Mouse (Mus musculus) retina, postnatal 7 days (tissue): Measurements from ENCODE around the gene Gm45213.

Experiments
- DNase-seq: peaks from one replicate; pipeline ENCODE4 v3.0.0-alpha.2; 2012; ENCODE audit warnings: low read depth, low spot score

Gm45213 gene

DNA sequence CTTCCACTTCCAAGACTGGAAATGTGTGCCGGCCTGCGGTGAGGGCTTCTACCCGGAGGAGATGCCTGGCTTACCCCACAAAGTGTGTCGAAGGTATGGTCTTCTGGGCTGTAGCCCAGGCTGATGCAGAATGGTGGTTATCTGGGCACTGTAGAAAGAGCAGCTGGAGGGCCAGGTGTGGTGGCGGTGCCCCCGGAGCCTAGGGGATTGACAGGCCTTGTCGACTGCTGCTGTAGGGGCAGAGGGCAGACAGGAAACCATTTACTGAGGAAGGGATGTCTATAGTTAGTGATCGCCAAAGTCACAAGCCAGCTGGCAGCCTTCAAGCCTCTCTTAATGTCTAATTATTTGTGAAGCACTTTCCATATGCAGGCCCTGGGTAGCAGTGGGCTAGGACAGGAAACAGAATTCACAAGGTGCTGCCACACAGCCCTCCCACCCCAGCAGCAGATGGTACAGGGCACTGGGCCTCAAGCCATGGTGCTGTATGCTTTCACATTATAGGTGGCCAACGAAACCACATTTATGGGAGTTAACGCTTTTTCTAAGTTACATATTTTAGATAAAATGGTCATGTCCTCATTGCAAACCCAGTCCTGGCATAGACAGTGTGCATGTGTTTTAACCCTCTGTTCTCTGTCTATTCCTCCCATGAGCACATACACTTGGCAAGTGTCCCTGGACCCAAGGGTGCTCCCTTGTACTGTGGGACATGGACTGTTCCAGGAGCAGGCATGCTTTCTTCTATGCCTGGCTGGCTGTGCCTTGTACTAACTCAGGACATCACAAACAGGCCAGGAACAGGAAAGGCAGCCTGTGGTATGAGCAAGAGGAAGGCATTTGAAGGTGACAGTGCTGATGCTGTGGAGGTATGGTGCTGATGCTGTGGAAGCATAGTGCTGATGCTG is at the start of gene Gm45213:
TSS of gene Gm45213 (plus strand) at position 51 of the 908 bp plus-strand sequence.
- no peak for DNase-seq

DNA sequence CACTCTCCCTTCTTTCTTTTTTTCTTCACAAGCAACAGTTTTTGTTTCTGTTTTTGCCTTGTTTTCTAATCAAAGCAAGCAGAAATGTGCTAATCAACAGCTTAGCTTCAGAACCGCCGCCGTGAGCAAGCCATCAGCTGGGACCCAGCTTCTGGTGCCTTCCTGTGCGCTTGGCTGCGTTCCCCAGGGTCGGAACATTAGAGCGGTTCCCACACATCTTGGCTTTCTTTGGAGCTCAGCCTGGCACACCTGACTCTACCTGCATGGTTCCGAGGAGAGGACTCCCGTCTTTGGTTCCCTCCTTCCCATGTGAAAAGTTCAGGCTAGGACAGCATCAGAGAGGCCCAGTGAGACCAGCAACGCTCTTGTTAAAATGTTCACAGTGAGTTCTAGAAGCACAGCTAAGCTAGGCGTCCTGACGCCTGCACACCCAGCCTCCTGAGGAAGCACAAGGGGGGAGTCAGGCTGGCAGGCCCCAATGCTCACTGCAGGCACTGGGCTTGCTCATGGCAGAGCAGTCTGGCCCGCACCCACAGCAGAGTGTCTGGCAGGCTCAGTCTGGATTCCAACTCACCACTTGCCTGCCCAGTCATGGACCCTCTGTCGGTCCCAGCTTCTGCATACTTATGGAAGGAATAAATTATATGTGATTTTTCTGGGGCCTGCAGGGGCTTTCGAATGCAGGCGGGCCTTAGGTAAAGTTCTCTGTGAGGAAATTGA is 42.2 kb upstream of the Gm45213 start:
- DNase-seq = no peak

DNA sequence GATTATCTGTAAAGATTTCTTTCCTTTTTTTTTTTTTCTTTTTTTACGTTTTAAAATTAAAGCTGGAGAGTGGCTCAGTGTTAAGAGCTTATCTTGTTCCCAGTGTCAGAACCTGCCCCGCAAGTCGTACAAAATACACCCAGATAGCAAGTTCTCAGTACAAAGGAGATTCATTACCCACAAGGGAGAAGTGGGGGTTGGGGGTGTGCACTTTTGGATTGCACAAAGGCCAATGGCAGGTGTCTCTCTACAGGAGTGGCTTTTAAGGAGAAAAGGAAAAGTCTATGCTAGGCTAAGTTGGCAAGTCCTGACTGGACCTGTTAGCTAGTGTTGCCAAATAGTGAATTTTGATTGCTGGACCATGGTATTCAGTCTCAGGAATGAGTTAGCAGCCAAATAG is 41.6 kb upstream of the Gm45213 start:
- no peak for DNase-seq

DNA sequence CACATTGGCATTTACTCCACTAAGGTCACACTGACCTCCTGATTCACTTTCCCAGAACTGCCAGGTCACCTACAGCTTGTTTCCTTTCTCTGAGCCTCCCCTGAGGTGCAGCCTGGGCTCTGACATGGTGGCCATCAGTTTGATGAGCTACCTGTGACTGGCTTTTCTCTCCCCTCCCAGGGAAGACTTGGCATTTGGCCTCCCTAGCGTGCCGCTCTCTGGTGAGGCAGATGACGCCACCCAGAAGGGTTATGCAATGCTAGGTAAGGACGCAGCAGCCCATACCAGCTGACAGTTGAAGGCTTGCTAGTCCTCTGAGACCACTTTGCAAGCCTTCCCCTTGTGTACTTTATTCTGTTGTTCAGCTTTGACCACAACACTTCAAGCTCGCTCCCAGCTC is 40.0 kb upstream of the Gm45213 start:
- no peak for DNase-seq

DNA sequence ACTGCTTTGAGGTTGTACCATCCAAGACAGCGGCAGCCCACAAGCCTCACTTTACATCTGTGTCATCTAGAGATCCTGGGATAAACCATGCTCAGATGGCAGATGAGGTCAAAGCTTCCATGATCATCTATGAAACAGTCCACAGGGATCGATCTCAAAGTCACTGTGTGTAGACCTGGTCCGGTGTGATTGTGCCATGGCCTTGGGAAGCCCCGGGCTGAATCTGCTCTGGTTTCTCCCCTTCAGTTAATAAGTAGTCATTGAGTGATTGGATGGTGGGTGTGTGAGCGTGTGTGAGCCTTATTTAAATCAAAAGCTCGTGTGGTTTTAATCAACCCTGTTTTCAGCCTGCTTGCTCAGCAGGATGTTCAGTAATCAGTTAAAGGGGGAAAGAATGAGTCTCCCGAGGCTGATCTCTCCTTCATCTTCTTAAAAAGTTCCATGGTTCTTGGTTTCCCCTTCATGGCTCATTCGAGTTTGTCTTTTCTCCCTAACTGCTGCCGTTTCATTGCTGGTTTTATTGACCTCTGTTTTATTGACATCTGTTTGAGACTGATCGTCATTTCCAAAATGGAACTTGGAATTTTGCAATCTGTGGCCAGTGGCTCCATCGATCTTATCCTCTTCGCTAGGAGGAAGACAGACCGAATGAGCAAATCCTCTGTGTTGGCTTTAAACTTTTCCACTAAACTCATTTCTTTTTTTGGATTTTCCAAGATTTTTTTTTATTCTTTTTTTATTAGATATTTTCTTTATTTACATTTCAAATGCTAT is 39.4 kb upstream of the Gm45213 start:
- no peak for DNase-seq

DNA sequence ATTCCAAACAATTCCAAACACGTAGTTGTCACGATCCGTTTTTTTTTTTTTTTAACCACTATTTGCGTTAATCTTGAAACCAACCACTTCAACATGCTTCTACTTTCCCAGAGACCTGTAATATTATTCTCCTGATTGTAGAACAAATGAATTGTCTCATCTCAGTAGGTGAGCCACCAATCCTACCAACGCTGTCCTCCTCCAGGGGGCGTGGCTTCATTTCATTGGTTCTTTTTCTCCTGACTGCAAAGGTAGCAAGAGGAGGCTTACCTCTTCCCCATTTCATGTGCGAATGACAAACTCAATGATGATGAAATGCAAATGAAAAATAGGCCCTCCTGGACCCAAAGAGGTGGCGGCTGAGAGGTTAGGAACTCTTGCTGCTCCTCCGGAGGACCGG is 38.3 kb upstream of the Gm45213 start:
- DNase-seq = no peak

DNA sequence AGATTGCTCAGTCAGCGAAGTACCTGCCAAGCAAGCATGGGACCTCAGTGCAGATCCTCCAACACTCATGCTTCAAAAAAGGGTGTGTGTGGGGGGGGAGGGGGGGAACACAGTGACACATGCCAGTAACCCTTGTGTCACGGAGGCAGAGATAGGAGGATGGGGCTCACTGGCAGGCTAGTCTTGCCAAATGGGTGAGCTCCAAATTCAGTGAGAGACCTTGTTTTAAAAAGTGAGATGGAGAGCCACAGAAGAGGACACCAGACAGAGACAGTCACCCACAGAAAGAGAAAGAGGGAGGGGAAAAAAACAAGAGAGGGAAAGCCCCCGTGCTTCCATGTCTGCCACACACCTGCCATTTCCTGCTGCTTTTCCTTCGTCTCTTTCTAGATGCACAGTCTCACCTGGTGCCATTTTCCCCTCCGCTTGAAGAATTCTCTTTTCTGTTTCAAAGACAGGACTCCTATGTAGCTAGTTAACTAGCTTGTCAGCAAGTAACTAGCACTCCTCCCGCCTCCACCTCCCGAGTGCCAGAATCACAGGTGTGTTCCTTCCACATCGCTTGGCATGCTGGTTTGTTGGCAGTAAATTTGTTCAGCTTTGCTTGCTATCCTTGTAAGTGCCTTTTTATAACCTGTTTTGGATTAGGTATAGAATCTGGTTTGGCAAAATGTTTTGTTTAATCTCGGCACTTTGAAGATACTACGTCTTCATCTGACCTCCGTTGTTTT is 35.1 kb upstream of the Gm45213 start:
- DNase-seq = no peak

DNA sequence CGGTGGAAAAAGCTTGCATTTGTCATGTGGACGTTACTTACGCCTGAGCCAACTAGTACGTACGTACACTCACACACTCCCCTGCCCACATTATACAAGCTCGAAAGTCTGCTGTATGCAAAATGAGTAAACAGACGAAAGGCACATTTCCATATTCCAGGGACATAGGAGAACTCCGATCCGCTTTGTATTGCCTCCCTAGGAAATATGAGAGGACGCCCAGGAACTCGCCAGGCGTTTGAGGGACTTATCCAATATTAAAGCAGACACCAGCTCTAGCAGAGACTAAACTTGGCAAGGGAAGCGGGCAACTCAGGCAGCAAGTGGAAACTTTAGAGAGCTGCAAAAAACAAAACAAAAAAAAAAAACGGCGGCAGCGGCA is 34.5 kb upstream of the Gm45213 start:
- DNase-seq = no peak

DNA sequence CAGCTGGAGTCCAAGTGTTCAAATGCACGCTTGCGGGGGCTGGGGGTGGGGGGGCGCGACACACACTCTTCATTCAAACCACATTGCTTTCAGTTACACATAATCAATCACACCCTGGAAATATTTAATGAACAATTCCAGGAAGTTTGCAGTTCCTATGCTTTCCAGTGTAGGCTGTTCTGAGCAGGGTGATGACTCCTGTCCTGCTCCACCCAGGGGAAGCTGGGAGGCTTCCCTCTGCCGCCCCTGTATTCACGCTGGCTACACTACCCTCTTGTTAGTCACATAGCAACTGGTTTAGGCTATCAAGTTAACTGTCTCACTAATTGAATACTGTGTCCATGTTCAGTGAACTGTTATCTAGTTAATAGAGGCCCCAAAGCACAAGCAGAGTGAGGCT is 32.9 kb upstream of the Gm45213 start:
- no peak for DNase-seq

DNA sequence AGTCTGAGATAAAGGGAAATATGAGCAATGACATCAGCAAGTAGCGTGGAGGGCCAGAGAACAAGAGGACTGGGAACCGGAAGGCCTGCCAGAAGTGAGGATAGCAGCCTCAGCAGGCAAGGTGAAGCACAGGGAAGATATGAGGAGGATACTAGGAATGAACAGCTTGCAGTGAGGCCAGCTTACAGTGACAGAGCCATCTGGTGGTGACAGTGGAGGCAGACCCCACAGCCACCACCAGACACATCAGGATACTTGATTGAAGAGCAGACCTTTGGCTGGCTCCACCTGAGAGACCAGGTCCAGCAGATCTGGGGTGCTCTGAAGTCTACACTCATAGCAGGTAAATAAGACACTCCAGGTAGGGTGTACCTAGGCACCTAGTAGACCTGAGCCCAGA is 15.7 kb upstream of the Gm45213 start:
- peak; percentile 20 for DNase-seq

DNA sequence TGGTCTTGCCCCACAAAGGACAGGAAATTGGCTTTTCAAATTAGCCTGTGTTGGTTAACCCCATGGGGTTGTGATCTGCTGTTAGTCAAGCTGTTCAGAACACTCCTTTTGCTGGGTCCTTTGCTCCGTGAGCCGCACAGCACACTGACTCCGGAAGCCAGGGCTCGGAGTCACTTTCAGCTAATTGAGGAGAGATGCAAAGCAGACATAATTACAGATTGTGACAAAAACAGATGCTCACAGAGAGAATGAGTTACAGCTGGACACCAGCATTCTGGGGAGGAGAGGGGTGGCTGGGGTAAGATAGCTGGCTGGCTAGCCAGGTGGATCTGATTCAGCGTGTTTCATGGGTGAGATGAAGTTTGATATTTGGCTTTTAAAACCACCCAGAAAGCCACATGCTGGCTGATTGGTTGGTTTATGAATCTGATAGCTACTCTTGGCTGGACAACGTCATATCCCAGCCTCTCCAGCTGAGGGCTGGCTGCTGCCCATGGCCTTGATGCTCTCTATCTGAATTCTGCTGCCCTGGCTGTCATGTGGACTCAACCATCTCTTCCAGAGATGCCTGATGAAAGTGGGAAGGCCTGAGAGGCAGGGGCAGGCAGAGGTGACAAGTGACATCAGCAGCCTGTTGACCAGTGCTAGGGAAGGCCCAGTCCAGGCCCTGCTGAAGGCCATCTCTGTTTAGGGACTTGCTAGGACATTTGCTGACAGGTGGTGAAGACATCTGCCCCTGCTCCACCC is 14.5 kb upstream of the Gm45213 start:
- DNase-seq = no peak

DNA sequence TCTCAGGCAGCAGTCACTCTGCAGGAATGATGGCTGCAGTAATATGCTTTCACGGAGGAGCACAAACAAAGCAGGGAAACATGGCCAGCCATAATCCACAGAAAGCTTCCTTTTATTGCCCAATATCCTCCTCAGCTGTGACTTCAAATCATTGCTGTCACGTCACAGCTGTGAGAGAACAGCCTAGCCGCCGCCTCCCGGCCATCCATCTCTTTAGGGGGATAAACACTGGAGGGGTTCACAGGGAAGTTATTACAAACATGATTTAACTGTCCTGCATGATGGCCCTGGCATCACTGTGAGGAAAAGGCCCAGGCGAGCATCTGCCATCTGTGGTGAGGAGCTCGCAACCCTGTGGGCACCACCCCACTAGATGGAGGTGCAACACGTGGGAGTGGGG is 6.6 kb upstream of the Gm45213 start:
- DNase-seq = no peak

DNA sequence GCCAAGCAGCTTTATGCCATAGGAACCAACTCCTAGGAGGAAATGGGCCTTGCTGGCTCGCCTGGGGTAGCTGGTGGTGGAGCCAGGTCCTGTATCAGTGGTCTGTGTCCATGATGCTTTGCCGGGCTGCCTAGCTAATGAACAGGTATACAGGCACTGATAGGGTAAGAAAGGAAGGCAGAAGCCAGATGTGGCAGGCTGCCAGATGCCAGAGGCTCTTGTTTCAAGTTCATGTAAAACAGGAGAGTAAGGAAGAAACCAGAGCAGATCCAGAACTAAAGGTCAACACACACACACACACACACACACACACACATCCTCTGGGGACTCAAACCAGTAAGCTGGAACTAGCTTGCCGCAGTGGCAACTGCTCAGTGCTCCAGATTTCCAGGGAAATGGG is 5.1 kb upstream of the Gm45213 start:
- DNase-seq = no peak

DNA sequence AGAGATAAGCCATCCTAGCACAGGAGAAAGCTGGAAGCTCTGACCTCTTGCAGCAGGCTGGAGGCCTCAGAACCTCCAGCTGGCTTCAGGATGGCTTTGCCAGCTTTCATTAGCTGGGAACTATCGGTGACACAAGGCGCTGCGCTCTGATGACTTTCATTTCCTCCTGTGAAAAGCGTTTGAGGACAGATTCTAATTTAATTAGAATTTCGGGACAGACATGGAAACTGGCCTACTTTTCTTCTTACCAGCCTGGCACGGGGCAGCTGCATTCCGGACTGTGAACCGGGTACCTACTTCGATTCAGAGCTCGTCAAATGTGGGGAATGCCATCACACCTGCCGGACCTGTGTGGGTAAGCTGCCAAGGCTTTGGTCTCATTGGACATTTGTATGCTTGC is 4.7 kb upstream of the Gm45213 start:
- no peak for DNase-seq

DNA sequence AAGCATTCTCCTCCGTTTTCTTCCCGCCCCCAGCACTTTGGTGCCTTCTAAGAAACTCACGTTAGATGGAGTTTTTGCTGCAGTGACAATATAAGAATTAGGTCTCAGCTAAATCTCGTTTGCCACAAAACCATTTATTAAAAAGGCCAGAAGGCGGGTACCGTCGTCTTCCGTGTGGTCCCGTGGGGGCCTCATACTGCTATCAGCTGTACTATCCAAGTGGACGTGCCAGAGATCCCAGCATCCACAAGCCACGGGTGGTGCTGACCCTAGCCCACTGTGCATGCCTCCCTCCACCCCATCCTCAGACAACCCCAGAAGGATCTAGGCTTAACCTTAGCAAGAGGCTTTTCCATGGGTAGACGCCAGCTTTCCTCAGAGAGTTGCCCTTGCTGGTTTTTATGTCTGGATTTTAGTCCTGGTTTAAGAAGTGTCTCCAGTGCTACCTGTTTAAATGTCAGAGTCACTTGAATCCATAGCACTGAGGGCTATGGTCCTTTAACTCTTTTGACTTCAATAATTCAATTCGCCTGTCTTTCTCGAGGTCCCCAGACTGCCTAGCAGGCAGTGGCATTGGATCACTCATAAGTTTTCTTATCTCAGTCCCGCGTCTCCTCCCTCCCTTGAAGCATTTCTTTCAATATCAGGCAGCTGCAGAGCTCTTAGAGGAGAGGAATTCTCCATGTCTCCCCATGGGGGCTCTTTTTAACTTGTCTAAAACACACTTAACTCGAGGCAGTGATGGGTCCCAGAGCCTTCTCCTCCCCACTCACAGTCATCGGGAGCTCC is 3.2 kb upstream of the Gm45213 start:
- no peak for DNase-seq

DNA sequence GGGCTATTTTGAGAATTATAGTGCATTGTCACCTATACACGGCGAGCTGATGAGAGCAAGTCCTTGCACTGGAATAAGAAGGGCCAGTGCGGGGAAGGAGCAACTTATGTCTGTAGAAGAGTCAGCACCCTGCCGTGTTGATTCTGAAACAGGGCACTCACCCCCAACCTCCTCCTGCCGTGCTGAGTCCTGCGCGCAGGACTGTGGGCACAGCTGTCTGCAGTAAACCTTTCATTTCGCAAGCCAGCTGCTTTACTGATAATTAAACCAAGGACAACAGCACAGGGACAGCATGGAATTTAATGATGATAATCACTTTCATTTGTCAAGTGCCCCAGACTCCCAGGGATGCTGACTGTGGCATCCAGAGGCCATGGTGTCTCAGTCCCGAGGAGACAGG is 1.2 kb downstream of the Gm45213 start:
- no peak for DNase-seq

DNA sequence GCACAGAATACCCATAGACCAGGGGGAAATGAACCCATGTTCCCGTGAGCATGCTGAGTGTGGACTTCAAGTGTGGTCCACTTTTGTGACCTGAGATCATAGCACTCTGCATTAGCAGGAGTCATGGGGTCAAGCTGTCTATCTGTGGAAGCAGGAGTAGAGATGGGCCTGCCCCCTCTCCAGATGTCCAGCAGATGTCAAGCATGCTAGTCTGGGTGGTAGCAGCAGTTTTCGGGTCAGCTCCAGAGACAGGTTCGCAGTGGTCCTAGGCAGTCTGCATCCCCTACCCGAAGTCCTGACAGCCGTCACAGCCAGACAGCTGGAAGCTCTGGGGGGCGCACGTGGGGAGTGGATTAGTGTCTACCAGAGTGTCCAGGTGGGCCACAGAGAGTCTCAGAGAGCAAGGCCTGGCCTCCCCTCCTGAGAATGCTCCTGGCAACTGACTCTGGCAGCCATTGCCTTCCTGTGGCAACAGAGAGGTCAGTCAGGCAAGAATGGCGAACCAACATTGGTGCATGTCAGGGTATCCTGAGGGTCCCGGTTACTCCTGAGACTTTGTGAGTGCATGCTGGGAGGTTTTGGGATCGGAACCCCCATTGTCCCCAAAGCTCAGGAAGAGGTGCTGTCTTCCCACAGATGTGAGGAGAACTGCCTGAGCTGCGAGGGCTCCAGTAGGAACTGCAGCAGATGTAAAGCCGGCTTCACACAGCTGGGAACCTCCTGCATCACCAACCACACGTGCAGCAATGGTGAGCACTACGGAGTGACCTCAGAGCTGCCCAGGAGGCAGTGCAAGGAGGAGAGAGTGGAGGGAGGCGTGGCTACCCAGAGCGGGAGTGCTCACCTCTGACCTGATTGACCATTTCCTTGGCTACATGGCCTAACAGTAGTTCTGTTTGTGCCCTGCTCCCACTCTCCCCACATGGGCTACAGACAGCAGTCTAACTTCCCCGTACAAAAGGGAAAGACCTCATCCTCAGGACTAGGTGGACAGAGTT is 3.8 kb downstream of the Gm45213 start:
- no peak for DNase-seq

DNA sequence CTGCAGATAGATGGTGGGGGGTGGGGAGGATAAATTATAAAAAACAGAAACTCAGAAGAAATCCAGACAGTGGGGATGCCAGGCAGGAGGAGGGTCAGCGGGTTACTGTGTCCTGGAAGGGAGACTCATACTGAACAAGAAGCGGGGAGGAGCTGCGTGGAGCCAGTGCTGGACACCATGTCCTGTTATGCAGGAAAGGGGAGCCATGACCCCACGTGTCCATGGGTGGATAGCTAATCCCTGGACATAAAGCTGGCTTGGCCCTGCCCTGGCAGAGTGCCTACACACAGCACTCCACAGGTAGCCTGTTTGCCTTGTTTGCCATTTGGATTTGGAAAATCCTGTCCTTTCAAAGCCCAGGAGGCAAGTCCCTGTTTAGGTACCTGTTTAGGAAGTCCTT is 4.6 kb downstream of the Gm45213 start:
- no peak for DNase-seq
